20 mouse cellular contexts compared by ENCODE assay signal in genomic region chr2:51238992-51239391, GRCm38 (mm10).
A peak's percentile ranks its signal among the peaks of the same experiment; 100 is the strongest.
DNase-seq lines count a peak whose midpoint lies in the region; ATAC-seq and TF ChIP-seq lines count a peak whose summit lies in the region.
"Had no signal": no experiment of that assay in that cellular context is flagged by ENCODE, and none has a peak within 500 bp of the region (broad histone marks: within the 10 kb centered on the region; RNA-seq: fewer than 3 reads in every experiment).

No protein-coding gene starts in this region.

- no peak for DNase-seq in heart, postnatal 25 days (ENCODE audit: low spot score)
- DNase-seq in lung, embryonic 14.5 days = no peak
- no peak for DNase-seq in lung, postnatal 25 days (ENCODE audit: low spot score)
- DNase-seq in embryo, embryonic 11 days = peak; percentile 24
- DNase-seq in limb, embryonic 11.5 days (ENCODE audit: low spot score) = peak; percentile 62
- no peak for DNase-seq in liver
- no peak for DNase-seq in urinary bladder, postnatal 25 days (ENCODE audit: low spot score)
- DNase-seq: adrenal gland, postnatal 25 days; cerebellum, adult 8-10 months; gastrocnemius, postnatal 14 days; kidney, adult 2 months; lung, postnatal 36 days; thymus, postnatal 36 days had no signal

- no peaks in the 10 kb centered on the region for H3K36me3 ChIP-seq in heart, embryonic 13.5 days
- no peaks in the 10 kb centered on the region for H3K36me3 ChIP-seq in lung, embryonic 14.5 days (ENCODE audit: insufficient read depth)
- H3K36me3 ChIP-seq in limb, embryonic 11.5 days (ENCODE audit: control insufficient read depth, insufficient read depth, low read length) = no peaks in the 10 kb centered on the region
- H3K36me3 ChIP-seq: forebrain, embryonic 10.5 days; heart, embryonic 10.5 days; hindbrain, embryonic 15.5 days; liver, embryonic 15.5 days; stomach, embryonic 15.5 days had no signal

- intact Hi-C loops in heart, postnatal 25 days (cut with DNase I) = no loop called here

- H3K4me1 ChIP-seq in heart, embryonic 13.5 days = peaks cover 4% of the 10 kb centered on the region; the same call in 1 of the 2 replicates
- H3K4me1 ChIP-seq in lung, embryonic 14.5 days (ENCODE audit: insufficient read depth) = peaks cover 4% of the 10 kb centered on the region; the same call in 1 of the 2 replicates
- 0 out of 2 replicates have a peak, but pooled peaks cover 4% of the 10 kb centered on the region for H3K4me1 ChIP-seq in limb, embryonic 11.5 days (ENCODE audit: control insufficient read depth, insufficient read depth, low read length)
- H3K4me1 ChIP-seq: heart, embryonic 10.5 days; liver, embryonic 15.5 days; stomach, embryonic 15.5 days had no signal

- H3K27me3 ChIP-seq in heart, embryonic 13.5 days (replicated peaks) = no peaks in the 10 kb centered on the region
- H3K27me3 ChIP-seq in lung, embryonic 14.5 days (ENCODE audit: insufficient read depth, low read length) = no peaks in the 10 kb centered on the region
- no peaks in the 10 kb centered on the region for H3K27me3 ChIP-seq in limb, embryonic 11.5 days (ENCODE audit: control insufficient read depth, insufficient read depth, low read length)
- H3K27me3 ChIP-seq: hindbrain, embryonic 15.5 days; liver, embryonic 15.5 days; stomach, embryonic 15.5 days had no signal

- 0 out of 2 replicates have a peak overlapping the region, but pooled peaks have one; percentile 24 for H3K4me3 ChIP-seq in heart, embryonic 13.5 days
- no peak overlapping the region for H3K4me3 ChIP-seq in lung, embryonic 14.5 days (ENCODE audit: low read depth, low read length)
- no peak overlapping the region for H3K4me3 ChIP-seq in limb, embryonic 11.5 days (ENCODE audit: low read depth, low read length)
- H3K4me3 ChIP-seq: forebrain, embryonic 10.5 days; liver, embryonic 15.5 days; stomach, embryonic 15.5 days had no signal

- no peaks in the 10 kb centered on the region for H3K9me3 ChIP-seq in heart, embryonic 13.5 days
- no peaks in the 10 kb centered on the region for H3K9me3 ChIP-seq in lung, embryonic 14.5 days (ENCODE audit: low read depth, low read length)
- no peaks in the 10 kb centered on the region for H3K9me3 ChIP-seq in limb, embryonic 11.5 days (ENCODE audit: control insufficient read depth, low read length)
- H3K9me3 ChIP-seq: forebrain, embryonic 10.5 days; heart, embryonic 10.5 days; hindbrain, embryonic 15.5 days; liver, embryonic 15.5 days; stomach, embryonic 15.5 days had no signal

- no peak for ATAC-seq in heart, embryonic 13.5 days (ENCODE audit: extremely low read depth, insufficient number of reproducible peaks, low FRiP score, low TSS enrichment)
- no peak for ATAC-seq in lung, embryonic 14.5 days (ENCODE audit: insufficient read depth)
- ATAC-seq in limb, embryonic 11.5 days (ENCODE audit: insufficient number of reproducible peaks, low FRiP score, low TSS enrichment, low read depth) = peak; percentile 44; the same call in 1 of the 2 replicates
- ATAC-seq: activated CD4-positive, CD25-positive, alpha-beta regulatory T cell, adult 4 months had no signal

- no peak for TF ChIP-seq CTCF in lung, embryonic 14.5 days (IDR thresholded peaks at IDR 0.05; ENCODE audit: low read depth)

- H3K9ac ChIP-seq in heart, embryonic 13.5 days = no peak overlapping the region
- no peak overlapping the region for H3K9ac ChIP-seq in lung, embryonic 14.5 days
- no peak overlapping the region for H3K9ac ChIP-seq in limb, embryonic 11.5 days (ENCODE audit: low read length)
- H3K9ac ChIP-seq: hindbrain, embryonic 15.5 days; liver, embryonic 15.5 days; stomach, embryonic 15.5 days had no signal

- peak overlapping the region; percentile 60 for H3K4me2 ChIP-seq in heart, embryonic 13.5 days
- peak overlapping the region; percentile 44 for H3K4me2 ChIP-seq in lung, embryonic 14.5 days
- H3K4me2 ChIP-seq in limb, embryonic 11.5 days (ENCODE audit: low read depth, severe bottlenecking) = no peak overlapping the region
- H3K4me2 ChIP-seq: liver, embryonic 15.5 days had no signal

- WGBS in heart, embryonic 13.5 days = 33% methylated on average over 4 of the region's 4 CpGs
- WGBS in lung, embryonic 14.5 days = 30% methylated on average over 4 of the region's 4 CpGs
- 1% methylated on average over 4 of the region's 4 CpGs for WGBS in limb, embryonic 11.5 days

- H3K27ac ChIP-seq in heart, embryonic 13.5 days (replicated peaks) = no peak overlapping the region
- no peak overlapping the region for H3K27ac ChIP-seq in lung, embryonic 14.5 days (ENCODE audit: low read depth)
- no peak overlapping the region for H3K27ac ChIP-seq in limb, embryonic 11.5 days (replicated peaks; ENCODE audit: low read depth, low read length)
- H3K27ac ChIP-seq: forebrain, embryonic 10.5 days; heart, embryonic 10.5 days; hindbrain, embryonic 15.5 days; liver, embryonic 15.5 days; stomach, embryonic 15.5 days had no signal

Comparison
In these comparisons a context has a peak if more than half of its experiments do, and no peak if none do; other contexts are left out.
1. DNase-seq: peak in embryo, embryonic 11 days (single experiment) and limb, embryonic 11.5 days (single experiment); none in heart, postnatal 25 days (single experiment), lung, embryonic 14.5 days (single experiment), lung, postnatal 25 days (single experiment), liver (single experiment) and urinary bladder, postnatal 25 days (single experiment).